Mouse (Mus musculus) ES-E14 (cell line): ENCODE results near the gene Rnf103. TPM values are rescaled to one million over a fixed set of nuclear protein-coding genes. Genes with fewer than 3 reads are reported as not detected.

Experiments
- DNase-seq: peaks from one replicate; pipeline ENCODE4 v3.0.0-alpha.2; 2013; ENCODE audit warnings: low read depth, low spot score
- H3K27ac ChIP-seq: 2 replicates; pipeline ENCODE4 v1.5.1; 2012; ENCODE audit warnings: low read depth, mild to moderate bottlenecking, low read length, moderate library complexity, mixed read lengths; ENCODE audit not compliant: poor library complexity, insufficient read depth, severe bottlenecking
- H3K36me3 ChIP-seq: 2 replicates; pipeline ENCODE4 v1.6.1; 2012; ENCODE audit warnings: mild to moderate bottlenecking, low read length, moderate library complexity, mixed read lengths; ENCODE audit not compliant: control insufficient read depth, poor library complexity, insufficient read depth, severe bottlenecking
- H3K4me1 ChIP-seq, 2 experiments: fragments of 150-350 bp in 1 of 2; sonication (generic) in 1 of 2; 2 replicates each; pipeline ENCODE4 v1.6.1; 2012; ENCODE audit warnings: low read length in 2 of 2, mild to moderate bottlenecking in 1 of 2, mixed read lengths in 1 of 2; ENCODE audit not compliant: control insufficient read depth in 2 of 2, insufficient read depth in 2 of 2, poor library complexity in 1 of 2
- H3K4me3 ChIP-seq, 2 experiments: fragments of 150-350 bp in 1 of 2; sonication (generic) in 1 of 2; 2 replicates each; pipeline ENCODE4 v1.5.1; 2012; ENCODE audit warnings: low read length in 2 of 2, low read depth in 1 of 2, mild to moderate bottlenecking in 1 of 2, mixed read lengths in 1 of 2; ENCODE audit not compliant: insufficient read depth in 1 of 2, poor library complexity in 1 of 2, severe bottlenecking in 1 of 2
- H3K9ac ChIP-seq: 2 replicates; pipeline ENCODE4 v1.6.1; 2012; ENCODE audit warnings: low read depth, mild to moderate bottlenecking, low read length, mixed read lengths; ENCODE audit not compliant: poor library complexity, insufficient read depth, severe bottlenecking
- H3K9me3 ChIP-seq: fragments of 150-350 bp; sonication (generic); 2 replicates; pipeline ENCODE4 v1.6.1; 2012; ENCODE audit warnings: low read depth, mild to moderate bottlenecking, low read length; ENCODE audit not compliant: control insufficient read depth, insufficient read depth
- CHD2 ChIP-seq: IDR thresholded peaks from 2 replicates; pipeline ENCODE4 v1.6.1; 2014; ENCODE audit warnings: mild to moderate bottlenecking, low read depth, low read length, inconsistent platforms
- HCFC1 ChIP-seq: IDR thresholded peaks from 2 replicates; pipeline ENCODE4 v1.6.1; 2012; ENCODE audit warnings: low read length, inconsistent platforms, borderline replicate concordance; ENCODE audit not compliant: insufficient read depth
- MAFK ChIP-seq: IDR thresholded peaks from 2 replicates; pipeline ENCODE4 v1.6.1; 2014; ENCODE audit warnings: mild to moderate bottlenecking, low read depth, low read length, inconsistent platforms; ENCODE audit not compliant: insufficient read depth
- ZC3H11A ChIP-seq: IDR thresholded peaks from 2 replicates; pipeline ENCODE4 v1.6.1; 2012; ENCODE audit warnings: low read depth, mild to moderate bottlenecking, inconsistent platforms, low read length, borderline replicate concordance
- ZNF384 ChIP-seq: IDR thresholded peaks from 2 replicates; pipeline ENCODE4 v1.6.1; 2012; ENCODE audit warnings: low read depth, low read length, inconsistent platforms
- in situ Hi-C, 2 experiments: fragments of 600-800 bp; cut with MboI; formaldehyde crosslinking; loops; one replicate each; pipeline ENCODE4 v1.15.1; 2025; ENCODE audit warnings: low sequenced_read_pairs in 2 of 2, inconsistent platforms in 1 of 2; ENCODE audit not compliant: unreplicated experiment in 2 of 2
- total RNA-seq: library from RNA; depleted of rRNA; stranded (reverse); fragments of 300-350 nt; gene quantifications from 2 replicates; pipeline ENCODE4 v1.2.3, GENCODE M21; 2012

Rnf103 gene
- total RNA-seq, 1 experiment, result 7.3 TPM

- Histone ChIP-seq H3K4me3 (no peak overlapping the region), H3K36me3 (no peaks in the 10 kb centered on the region), H3K4me1 (no peaks in the 10 kb centered on the region), H3K9me3 (no peaks in the 10 kb centered on the region), H3K9ac (no peak overlapping the region), H3K27ac (no peak overlapping the region)
- TF ChIP-seq MAFK, result no peak
- TF ChIP-seq HCFC1, result no peak
- no peak for TF ChIP-seq CHD2
- TF ChIP-seq ZC3H11A, result no peak
- TF ChIP-seq ZNF384, result no peak
- in situ Hi-C loops, result no loop called here
- no peak for DNase-seq
Measured at GRCm38 (mm10) chr6:71519476-71519875, 25.8 kb downstream of the Rnf103 start.

GRCm38 (mm10) chr6:71525556-71525955 lies 31.9 kb downstream of the Rnf103 start:
- in situ Hi-C loops, result no loop called here
- Histone ChIP-seq H3K27ac (no peak overlapping the region), H3K4me1 (no peaks in the 10 kb centered on the region; a peak in 1 of 4 replicates), H3K4me3 (no peak overlapping the region), H3K9ac (no peak overlapping the region), H3K9me3 (no peaks in the 10 kb centered on the region), H3K36me3 (no peaks in the 10 kb centered on the region)
- TF ChIP-seq CHD2 (no peak), ZC3H11A (no peak), MAFK (no peak), ZNF384 (no peak), HCFC1 (no peak)
- no peak for DNase-seq

DNA sequence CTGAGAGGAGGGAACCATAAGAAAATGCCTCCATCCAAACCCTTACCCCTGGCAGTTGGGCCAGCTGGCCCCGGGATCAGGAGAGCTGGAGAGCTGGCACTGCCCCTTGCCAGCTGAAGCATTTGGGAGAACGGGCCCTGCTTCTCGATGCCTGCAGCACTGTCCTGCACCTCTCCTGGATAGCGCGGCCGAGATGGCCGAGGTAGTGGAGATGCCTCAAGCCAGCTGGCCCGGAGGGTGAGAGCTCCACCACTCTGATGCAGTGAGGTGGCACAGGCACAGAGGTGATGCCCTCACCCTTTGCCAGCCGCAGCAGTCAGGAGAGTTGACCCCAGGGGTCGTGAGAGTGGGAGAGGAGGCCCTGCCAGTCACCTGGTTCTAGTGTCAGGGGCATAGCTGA lies 33.4 kb downstream of the Rnf103 start:
- in situ Hi-C loops, result no loop called here
- H3K9me3 ChIP-seq, result no peaks in the 10 kb centered on the region
- no peaks in the 10 kb centered on the region; a peak in 1 of 4 replicates for H3K4me1 ChIP-seq
- H3K36me3 ChIP-seq, result no peaks in the 10 kb centered on the region
- no peak overlapping the region for H3K4me3 ChIP-seq
- H3K9ac ChIP-seq, result no peak overlapping the region
- no peak for TF ChIP-seq ZNF384
- no peak for TF ChIP-seq ZC3H11A
- TF ChIP-seq CHD2, result no peak
- TF ChIP-seq MAFK, result no peak
- no peak for TF ChIP-seq HCFC1
- H3K27ac ChIP-seq, result no peak overlapping the region
- DNase-seq, result no peak

- H3K9ac ChIP-seq, result no peak overlapping the region
- DNase-seq, result no peak
- H3K9me3 ChIP-seq, result no peaks in the 10 kb centered on the region
- no peaks in the 10 kb centered on the region; a peak in 1 of 4 replicates for H3K4me1 ChIP-seq
- no peak overlapping the region for H3K27ac ChIP-seq
- no peak for TF ChIP-seq ZC3H11A
- TF ChIP-seq MAFK, result no peak
- TF ChIP-seq ZNF384, result no peak
- no peak for TF ChIP-seq HCFC1
- no peak for TF ChIP-seq CHD2
- no peaks in the 10 kb centered on the region for H3K36me3 ChIP-seq
- no peak overlapping the region for H3K4me3 ChIP-seq
- in situ Hi-C loops, result no loop called here
Measured at GRCm38 (mm10) chr6:71527826-71528225, 34.1 kb downstream of the Rnf103 start.

DNA sequence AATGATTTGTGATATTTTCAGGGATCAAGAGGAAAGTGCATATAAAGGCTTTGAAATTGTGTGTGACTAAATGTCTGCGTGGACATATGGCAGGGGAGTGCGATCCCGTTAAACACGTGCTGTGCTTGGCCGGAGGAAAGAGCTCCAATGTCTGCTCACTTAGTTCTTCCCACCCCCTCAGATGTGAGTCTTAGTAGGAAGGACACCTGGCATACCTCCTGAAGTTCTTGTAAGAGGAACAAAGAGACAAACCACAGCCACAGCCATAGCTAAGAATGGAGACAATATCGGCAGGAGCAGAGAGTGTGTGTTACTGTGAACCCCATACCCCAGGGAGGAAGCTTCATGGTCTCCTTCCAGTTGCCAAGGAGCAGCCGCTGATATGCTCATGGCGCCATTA lies 36.5 kb downstream of the Rnf103 start:
- no peaks in the 10 kb centered on the region for H3K36me3 ChIP-seq
- TF ChIP-seq HCFC1 (no peak), ZNF384 (no peak), CHD2 (no peak), ZC3H11A (no peak), MAFK (no peak)
- H3K4me1 ChIP-seq, result no peaks in the 10 kb centered on the region; a peak in 1 of 4 replicates
- H3K9ac ChIP-seq, result no peak overlapping the region
- in situ Hi-C loops, result no loop called here
- DNase-seq, result no peak
- no peaks in the 10 kb centered on the region for H3K9me3 ChIP-seq
- H3K27ac ChIP-seq, result no peak overlapping the region
- H3K4me3 ChIP-seq, result no peak overlapping the region
